Comparison of ENCODE assay signal across 21 mouse cellular contexts in genomic region chr9:92731396-92731795, GRCm38 (mm10).
DNase-seq lines count a peak whose midpoint lies in the region; ATAC-seq lines count a peak whose summit lies in the region.
"Had no signal": no experiment of that assay in that cellular context is flagged by ENCODE, and none has a peak within 500 bp of the region (broad histone marks: within the 10 kb centered on the region; RNA-seq: fewer than 3 reads in every experiment).

No protein-coding gene starts in this region.

- no peaks in the 10 kb centered on the region for H3K36me3 ChIP-seq in heart, embryonic 14.5 days (ENCODE audit: control insufficient read depth, insufficient read depth, low read length)
- H3K36me3 ChIP-seq in midbrain, embryonic 13.5 days, result no peaks in the 10 kb centered on the region
- H3K36me3 ChIP-seq: embryonic facial prominence, embryonic 15.5 days; forebrain, embryonic 12.5 days; neural tube, embryonic 12.5 days had no signal

- H3K4me2 ChIP-seq in heart, embryonic 14.5 days (ENCODE audit: low read length), result peak overlapping the region; percentile 21
- no peak overlapping the region for H3K4me2 ChIP-seq in midbrain, embryonic 13.5 days (replicated peaks)
- H3K4me2 ChIP-seq: embryonic facial prominence, embryonic 15.5 days; forebrain, embryonic 12.5 days; liver, embryonic 11.5 days; lung, embryonic 14.5 days; neural tube, embryonic 12.5 days had no signal

- H3K9me3 ChIP-seq in heart, embryonic 14.5 days (ENCODE audit: control insufficient read depth, low read length), result no peaks in the 10 kb centered on the region
- H3K9me3 ChIP-seq in midbrain, embryonic 13.5 days, result no peaks in the 10 kb centered on the region
- H3K9me3 ChIP-seq: embryonic facial prominence, embryonic 15.5 days; forebrain, embryonic 12.5 days; neural tube, embryonic 12.5 days had no signal

- DNase-seq in heart, adult 9 months (ENCODE audit: low spot score in 2 of 2), result no peak
- DNase-seq in frontal cortex, postnatal 14 days (ENCODE audit: low spot score in 2 of 2), result peak; percentile 9 to 22
- peak; percentile 37 to 60 for DNase-seq in layer of hippocampus, postnatal 36 days
- DNase-seq in right cerebral cortex, postnatal 10 days (ENCODE audit: low spot score in 2 of 2), result peak; percentile 44 to 71
- no peak for DNase-seq in adrenal gland, postnatal 4 days (ENCODE audit: low spot score in 2 of 2)
- no peak for DNase-seq in thymus, adult 18-20 months
- DNase-seq: cerebellum, adult 18-20 months; gastrocnemius, postnatal 10 days; heart, postnatal 4 days; kidney, adult 18-20 months; kidney, postnatal 4 days; lung, embryonic 14.5 days had no signal

- 0 out of 4 replicates have a peak overlapping the region, but pooled peaks of 1 of the 2 experiments have one; percentile 47 for H3K27ac ChIP-seq in heart, embryonic 14.5 days (replicated peaks in 1 of 2; ENCODE audit: control insufficient read depth in 1 of 2, insufficient read depth in 1 of 2, low read depth in 2 of 2, low read length in 2 of 2)
- H3K27ac ChIP-seq in midbrain, embryonic 13.5 days, result no peak overlapping the region
- H3K27ac ChIP-seq: embryonic facial prominence, embryonic 15.5 days; forebrain, embryonic 12.5 days; hindbrain, postnatal 0 days; neural tube, embryonic 12.5 days had no signal

- no peaks in the 10 kb centered on the region for H3K27me3 ChIP-seq in heart, embryonic 14.5 days (ENCODE audit: control insufficient read depth, insufficient read depth, low read length)
- no peaks in the 10 kb centered on the region for H3K27me3 ChIP-seq in midbrain, embryonic 13.5 days
- H3K27me3 ChIP-seq: embryonic facial prominence, embryonic 15.5 days; forebrain, embryonic 12.5 days; neural tube, embryonic 12.5 days had no signal

- no peak for ATAC-seq in heart, embryonic 14.5 days (ENCODE audit: insufficient number of reproducible peaks, insufficient read depth, low FRiP score, low read depth)
- ATAC-seq in midbrain, embryonic 13.5 days, result no peak
- ATAC-seq: activated CD4-positive, CD25-positive, alpha-beta regulatory T cell, adult 4 months; hindbrain, postnatal 0 days; midbrain, embryonic 16.5 days had no signal

- WGBS in heart, embryonic 14.5 days, result 40% methylated on average over 3 of the region's 3 CpGs
- 84% methylated on average over 3 of the region's 3 CpGs for WGBS in midbrain, embryonic 13.5 days

- H3K4me1 ChIP-seq in heart, embryonic 14.5 days (ENCODE audit: control insufficient read depth in 2 of 2, insufficient read depth in 2 of 2, low read length in 2 of 2), result 0 out of 4 replicates have a peak, but pooled peaks cover 0 to 6% of the 10 kb centered on the region in 2 experiments
- H3K4me1 ChIP-seq in midbrain, embryonic 13.5 days (replicated peaks), result no peaks in the 10 kb centered on the region
- H3K4me1 ChIP-seq: embryonic facial prominence, embryonic 15.5 days; forebrain, embryonic 12.5 days; neural tube, embryonic 12.5 days had no signal

- H3K4me3 ChIP-seq in heart, embryonic 14.5 days (ENCODE audit: control insufficient read depth in 1 of 2, insufficient read depth in 1 of 2, low read depth in 1 of 2, low read length in 2 of 2), result no peak overlapping the region
- no peak overlapping the region for H3K4me3 ChIP-seq in midbrain, embryonic 13.5 days (replicated peaks)
- H3K4me3 ChIP-seq: embryonic facial prominence, embryonic 15.5 days; forebrain, embryonic 12.5 days; neural tube, embryonic 12.5 days had no signal

- H3K9ac ChIP-seq in heart, embryonic 14.5 days (ENCODE audit: low read length), result no peak overlapping the region
- no peak overlapping the region for H3K9ac ChIP-seq in midbrain, embryonic 13.5 days (replicated peaks)
- H3K9ac ChIP-seq: embryonic facial prominence, embryonic 15.5 days; forebrain, embryonic 12.5 days; lung, embryonic 14.5 days; neural tube, embryonic 12.5 days had no signal

Comparison
In these comparisons a context has a peak if more than half of its experiments do, and no peak if none do; other contexts are left out.
1. DNase-seq: peak in frontal cortex, postnatal 14 days (2 of 2), layer of hippocampus, postnatal 36 days (2 of 2) and right cerebral cortex, postnatal 10 days (2 of 2); none in heart, adult 9 months (0 of 2), adrenal gland, postnatal 4 days (0 of 2) and thymus, adult 18-20 months (0 of 2).